Mouse (Mus musculus): ENCODE measurements around the gene Syvn1.

GRCm38 (mm10) chr19:6020276-6020675 is 26.1 kb upstream of the Syvn1 start:
- no peak for TF ChIP-seq MAFK (IDR thresholded peaks at IDR 0.05; ENCODE audit: insufficient read depth, low read depth, low read length)
- TF ChIP-seq CHD2 (IDR thresholded peaks at IDR 0.05; ENCODE audit: low read depth, low read length) = no peak
- no peak for TF ChIP-seq ZNF384 (IDR thresholded peaks at IDR 0.05; ENCODE audit: low read depth, low read length)

Measured in ES-E14 (cell line).